Mouse (Mus musculus) C2C12 (cell line): ENCODE measurements around the gene E130218I03Rik.

Experiments
- CTCF ChIP-seq: IDR thresholded peaks from one replicate; pipeline ENCODE4 v1.5.1; 2011; ENCODE audit not compliant: control insufficient read depth, insufficient read depth, insufficient read length
- USF1 ChIP-seq: IDR thresholded peaks from one replicate; pipeline ENCODE4 v1.6.1; 2011; ENCODE audit warnings: low read depth, mild to moderate bottlenecking, control low read depth, moderate library complexity

- TF ChIP-seq CTCF, result peak; percentile 68
- TF ChIP-seq USF1, result peak; percentile 20
These were observed 1.8 kb downstream of the E130218I03Rik start, which contains the start of gene Zfp593 for GRCm38 (mm10) chr4:134245148-134245843.
